Mouse (Mus musculus): Measurements from ENCODE around the gene Heatr6.

Heatr6 gene

DNA sequence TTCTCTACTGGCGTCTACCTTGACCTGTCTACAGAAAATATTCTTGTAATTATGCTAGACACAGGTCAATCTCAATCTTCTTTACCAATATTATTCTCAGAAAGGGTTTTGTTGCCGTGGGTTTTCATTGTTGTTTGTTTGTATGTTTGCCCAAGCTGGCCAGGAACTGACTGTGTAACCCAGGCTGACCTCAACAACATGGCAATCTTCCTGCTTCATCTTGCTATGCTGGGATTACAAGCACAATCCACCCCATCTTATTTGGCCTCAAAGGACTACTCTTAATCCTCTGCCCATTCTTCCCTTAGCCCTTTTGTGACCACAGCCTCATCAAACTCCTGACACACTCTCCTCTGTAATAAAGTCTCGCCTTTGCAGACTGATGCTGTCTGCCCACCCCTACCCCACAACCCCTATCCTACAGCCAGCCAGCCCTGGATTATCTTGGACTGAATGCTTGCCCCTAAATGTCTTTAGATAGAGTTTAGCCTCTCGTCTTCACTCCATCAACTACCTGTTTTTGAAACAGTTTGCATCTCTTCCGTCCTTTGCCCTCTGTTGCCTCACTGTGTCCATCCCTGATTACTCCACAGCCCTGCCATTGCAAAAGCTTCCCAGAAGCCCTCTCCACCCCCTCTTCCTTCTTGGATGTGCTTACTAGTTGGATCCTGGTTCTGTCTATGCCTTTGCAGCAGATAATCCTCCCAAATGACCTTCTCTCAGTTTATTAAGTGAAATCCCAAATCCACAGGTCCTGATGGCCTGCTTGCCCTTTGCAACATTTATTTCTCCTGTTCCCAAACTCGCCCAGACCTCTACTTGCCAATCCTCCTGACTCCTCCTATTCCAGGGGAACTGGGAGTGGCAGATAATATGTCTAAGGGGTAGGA is 5.9 kb upstream of the Heatr6 start:
- DNase-seq (ENCODE audit: low spot score in 2 of 2), result no peak

DNA sequence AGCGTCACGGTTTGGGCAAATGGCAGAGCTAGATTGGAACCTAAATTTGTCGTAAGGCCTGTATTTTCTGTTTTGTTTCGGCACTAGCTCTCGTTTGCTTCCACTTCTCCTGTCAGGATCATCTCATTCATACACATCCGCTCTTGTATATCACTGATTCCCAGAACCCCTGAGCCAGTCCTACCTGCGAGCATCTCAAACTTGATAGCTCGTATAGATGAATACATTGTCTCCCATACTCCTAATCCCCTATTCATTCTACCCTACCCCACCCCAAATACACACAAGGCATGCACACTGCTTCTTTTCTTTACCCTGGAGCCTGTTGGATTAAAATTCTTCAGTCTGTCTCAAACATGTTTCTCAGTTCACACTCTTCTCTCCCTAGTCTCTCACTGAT is 731 bp downstream of the Heatr6 start:
- no peak for DNase-seq (ENCODE audit: low spot score in 2 of 2)

DNA sequence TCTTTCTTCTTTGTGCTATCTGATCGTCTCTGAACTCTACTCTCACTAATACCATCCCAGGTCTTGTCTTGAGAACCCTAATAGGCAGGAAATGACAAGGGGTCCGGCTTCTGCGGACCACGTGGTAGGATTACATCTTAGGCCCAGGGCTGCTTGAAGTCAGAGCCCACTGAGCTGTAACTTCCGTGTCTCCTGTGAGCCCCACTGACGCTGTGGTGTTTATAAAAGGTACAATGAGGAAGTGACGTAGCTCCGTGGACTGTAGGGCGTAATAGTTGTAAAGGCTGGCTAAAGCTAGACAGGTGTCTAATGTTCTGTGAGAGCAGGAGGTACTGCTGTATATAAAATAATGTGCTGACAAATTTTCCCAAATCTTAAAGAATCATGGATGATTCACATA is 13.8 kb downstream of the Heatr6 start:
- DNase-seq (ENCODE audit: low spot score in 2 of 2), result peak in 1 of 2 experiments; percentile 29

DNA sequence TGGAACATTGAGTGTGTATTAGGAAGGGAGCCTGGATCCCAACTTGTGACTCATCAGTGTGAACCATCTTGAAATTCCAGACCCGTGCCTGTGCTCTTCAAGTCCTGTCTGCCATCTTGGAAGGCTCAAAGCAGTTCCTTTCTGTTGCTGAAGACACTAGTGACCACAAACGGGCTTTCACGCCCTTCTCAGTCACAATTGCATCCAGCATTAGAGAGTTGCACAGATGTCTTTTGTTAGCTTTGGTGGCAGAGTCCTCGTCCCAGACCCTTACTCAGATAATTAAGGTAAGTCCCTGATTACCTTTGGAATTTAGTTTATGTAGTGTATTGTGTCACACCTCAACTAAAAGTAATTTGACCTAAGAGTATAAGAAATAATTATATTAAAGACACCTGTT is 15.5 kb downstream of the Heatr6 start:
- DNase-seq (ENCODE audit: low spot score in 2 of 2), result no peak

DNA sequence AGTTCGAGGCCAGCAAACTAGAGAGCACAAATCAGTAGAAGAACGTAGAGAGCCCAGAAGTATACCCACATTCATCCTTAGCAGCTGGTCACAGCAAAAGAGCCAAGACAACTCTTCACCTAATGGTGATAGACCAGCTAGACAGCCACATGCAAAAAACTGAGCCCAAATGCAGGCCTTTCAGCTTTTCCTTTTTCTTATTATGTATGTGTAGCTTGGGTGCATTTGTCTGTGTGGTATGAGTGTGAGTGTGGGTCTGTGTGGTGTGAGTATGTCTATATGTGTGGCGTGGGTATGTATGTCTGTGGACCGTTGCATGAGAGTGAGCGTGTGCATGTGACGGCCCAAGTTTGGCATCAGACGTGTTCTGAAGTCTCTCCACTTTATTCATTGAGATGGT is 17.5 kb downstream of the Heatr6 start:
- no peak for DNase-seq (ENCODE audit: low spot score in 2 of 2)

DNA sequence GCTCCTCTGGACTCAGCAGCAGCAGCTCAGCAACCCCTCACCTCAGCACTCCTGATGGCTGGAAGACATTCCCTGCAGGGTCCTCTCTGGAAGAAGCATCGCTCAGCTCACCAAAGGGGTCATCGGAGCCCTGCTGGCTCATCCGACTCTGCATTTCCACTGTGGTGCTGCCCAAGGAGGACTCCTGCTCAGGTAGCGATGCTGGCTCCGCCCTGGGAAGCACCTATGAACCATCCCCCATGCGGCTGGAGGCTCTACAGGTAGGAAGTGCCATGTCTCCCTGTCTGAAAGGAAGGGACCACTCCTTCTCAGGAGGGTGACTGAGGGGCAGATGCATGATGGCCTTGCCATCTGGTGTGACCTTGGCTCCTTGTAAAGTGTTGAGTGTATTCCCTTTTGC is 18.8 kb downstream of the Heatr6 start:
- no peak for DNase-seq (ENCODE audit: low spot score in 2 of 2)

DNA sequence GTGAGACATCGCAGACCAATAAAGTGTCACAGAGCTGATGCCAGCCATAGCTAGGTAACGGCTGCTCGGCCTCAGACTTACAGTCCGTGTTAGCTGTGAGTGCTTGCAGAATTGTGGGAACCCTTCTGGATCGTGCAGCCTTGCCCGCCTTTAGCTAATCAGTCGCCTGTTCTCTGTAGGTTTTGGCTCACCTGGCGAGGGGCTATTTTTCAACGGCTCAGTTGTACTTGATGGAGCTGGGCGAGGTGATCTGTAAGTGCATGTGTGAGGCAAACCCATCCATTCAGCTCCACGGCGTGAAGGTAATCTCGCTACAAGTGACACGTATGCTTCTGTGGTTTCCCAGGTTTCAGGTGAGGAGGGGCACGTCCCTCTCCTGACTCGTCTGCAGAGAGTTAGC is 20.2 kb downstream of the Heatr6 start:
- no peak for DNase-seq (ENCODE audit: low spot score in 2 of 2)

DNA sequence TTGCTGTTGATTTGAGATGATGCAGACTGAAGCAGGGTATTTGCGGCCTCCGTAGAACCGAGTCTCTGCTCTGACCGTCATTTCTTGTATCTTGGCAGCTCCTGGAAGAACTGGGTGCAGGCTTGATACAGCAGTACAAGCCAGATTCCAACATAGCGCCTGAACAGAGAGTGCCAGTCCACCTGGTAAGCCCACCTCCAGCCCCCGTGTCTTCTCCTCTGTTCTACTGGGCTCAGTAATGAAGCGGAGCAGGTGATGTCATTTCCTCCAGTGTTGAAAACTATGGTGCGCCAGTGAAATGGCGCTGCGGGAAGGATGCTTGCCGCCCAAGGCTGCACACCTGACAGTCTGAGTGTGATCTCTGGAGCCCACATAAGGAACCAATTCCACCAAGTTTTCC is 20.8 kb downstream of the Heatr6 start:
- DNase-seq (ENCODE audit: low spot score in 2 of 2), result no peak

DNA sequence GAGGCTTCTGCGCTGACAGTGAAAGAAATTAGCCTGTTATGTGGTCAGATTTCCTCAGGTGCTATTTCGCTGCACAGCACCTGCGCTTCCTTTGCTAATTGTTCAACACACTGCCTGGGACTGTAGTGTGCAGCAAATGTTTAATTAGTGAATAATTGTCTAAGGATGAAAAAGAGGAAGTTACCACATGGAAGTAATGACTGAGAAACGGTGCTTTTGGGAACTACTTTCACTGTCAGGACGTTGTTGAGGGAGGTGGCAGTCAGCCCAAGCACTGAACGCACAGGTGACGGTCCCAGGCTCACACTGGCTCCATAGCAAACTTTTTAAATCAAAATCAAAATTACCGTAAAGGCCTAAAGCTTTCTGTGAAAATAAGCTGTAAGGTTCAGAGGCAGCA is 23.3 kb downstream of the Heatr6 start:
- DNase-seq (ENCODE audit: low spot score in 2 of 2), result no peak

DNA sequence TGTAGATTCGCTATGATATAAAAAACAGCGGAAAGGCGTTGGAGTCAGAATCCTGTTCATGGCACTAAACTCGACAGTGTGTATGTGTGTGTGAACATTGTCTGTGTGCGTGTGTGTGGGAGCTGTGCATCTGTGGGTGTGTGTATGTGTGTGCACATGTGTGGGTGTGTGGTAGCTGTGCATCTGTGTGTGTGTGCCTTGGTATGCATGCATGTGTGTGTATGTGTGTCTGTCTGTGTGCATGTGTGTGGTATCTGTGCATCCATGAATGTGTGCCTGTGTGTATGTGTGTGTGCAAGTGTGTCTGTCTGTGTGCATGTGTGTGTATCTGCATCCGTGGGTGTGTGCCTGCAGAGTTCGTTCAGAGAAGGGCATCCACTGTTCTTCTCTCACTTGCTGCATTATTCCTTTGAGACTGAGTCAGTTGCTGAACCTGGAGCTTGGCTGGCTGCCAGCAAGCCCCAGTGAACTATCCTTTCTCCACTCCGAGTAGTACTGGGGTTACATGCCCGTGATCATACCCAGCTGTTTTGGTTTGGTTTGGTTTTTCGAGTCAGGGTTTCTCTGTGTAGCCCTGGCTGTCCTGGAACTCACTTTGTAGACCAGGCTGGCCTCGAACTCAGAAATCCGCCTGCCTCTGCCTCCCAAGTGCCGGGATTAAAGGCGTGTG is 30.6 kb downstream of the Heatr6 start:
- DNase-seq (ENCODE audit: low spot score in 2 of 2), result no peak

DNA sequence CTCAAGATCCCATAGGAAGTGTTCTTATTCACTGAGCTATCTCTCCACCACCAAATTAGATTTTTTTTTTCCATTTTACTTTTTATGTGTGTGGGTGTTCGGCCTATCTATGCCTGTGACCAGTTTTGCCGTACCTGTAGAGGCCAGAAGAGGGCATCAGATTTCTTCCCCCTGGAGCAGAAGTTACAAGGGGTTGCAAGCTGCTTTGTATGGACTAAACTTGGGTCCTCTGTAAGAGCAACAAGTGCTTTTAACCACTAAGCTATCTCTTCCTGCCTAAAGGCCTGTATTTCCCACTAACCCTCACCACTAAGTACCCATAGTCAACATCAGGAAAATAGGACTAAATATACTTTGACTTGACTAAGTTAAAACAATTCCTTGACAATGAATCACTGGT is 31.2 kb downstream of the Heatr6 start:
- peak in 1 of 2 experiments; percentile 33 for DNase-seq (ENCODE audit: low spot score in 2 of 2)

DNA sequence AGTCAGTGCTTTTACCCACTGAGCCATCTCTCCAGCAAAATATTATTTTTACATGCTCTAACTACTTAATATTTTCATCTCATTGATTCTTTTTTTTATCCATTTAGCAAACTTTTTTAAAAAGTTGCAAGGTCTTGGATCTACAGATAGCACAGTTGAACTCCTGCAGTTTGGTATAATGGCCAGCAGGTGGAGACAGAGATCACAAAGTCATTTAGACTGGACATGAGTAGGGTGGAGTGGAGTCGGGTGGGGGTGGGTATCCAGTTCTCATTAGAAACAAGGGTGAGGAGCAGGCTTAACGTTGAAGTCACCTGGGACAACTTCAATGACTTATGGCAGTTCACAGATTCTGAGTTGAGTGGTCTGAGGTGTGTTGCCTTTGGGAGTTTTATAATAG is 31.9 kb downstream of the Heatr6 start:
- peak; percentile 35 to 55 for DNase-seq (ENCODE audit: low spot score in 2 of 2)

DNA sequence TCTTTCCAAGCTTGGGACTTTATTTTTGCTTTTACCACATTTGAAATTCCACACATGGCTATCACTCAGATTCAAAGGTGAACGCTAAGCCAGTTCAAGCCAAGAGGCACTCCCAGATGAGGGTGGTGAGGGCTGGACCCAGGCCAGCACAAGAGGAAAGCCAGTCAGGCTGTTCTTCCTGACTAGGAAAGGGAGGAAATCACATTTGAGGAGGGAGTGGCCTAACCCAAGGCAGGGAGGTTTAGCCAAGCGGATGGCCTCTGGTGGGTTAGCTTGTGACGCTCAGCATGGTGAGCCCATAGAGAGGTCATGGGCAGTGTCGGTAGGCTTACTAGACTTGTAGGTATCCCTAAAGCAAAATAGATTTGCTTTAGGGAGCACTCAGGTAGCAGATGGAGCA is 33.3 kb downstream of the Heatr6 start:
- DNase-seq (ENCODE audit: low spot score in 2 of 2), result no peak

DNA sequence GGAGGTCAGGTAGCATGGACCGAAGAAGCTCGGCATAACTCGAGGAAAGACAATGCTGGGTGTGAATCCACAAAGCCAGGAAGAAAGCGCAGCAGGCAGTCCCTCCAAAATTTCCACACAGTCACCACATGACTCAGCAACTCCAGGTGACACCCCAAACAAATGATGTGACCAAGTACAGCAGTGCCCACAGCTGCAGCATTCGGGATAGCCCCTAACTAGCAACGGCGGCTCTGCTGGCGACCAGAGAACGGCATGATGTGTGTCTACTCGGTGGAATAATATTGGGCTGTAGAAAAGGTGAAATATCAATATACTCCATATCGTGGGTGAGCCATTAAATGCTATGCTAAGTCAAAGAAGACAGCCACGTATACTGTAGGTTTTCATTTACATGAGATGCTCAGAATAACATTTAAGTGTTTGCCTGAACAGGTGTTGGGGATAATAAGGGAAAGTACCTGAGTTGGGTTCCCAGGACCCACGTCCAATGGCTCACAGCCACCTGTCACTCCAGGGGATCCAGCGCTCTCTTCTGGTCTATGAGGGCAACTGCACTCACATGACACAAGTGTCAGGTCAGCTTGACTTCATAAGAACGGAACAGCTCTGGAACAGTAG is 34.0 kb downstream of the Heatr6 start:
- DNase-seq (ENCODE audit: low spot score in 2 of 2), result no peak

DNA sequence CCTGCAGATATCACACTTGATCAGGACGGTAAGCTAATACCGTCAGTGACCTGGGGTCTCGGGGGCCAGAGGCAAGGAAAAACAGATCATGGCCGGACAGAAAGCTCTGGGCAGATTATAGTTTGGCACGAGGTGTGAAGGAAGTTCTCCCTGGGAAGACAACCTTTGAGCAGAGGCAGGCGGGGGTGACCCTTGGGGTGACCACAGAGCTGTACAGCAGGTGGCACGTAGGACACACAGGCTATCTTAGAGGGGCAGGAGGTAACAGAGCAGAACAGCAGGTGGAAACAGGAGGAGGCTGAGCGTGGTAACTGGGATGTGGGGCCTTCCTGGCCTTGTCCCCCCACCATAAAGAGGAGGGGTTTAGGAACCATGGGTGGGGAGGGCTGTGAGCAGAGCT is 34.8 kb downstream of the Heatr6 start:
- DNase-seq (ENCODE audit: low spot score in 2 of 2), result no peak

DNA sequence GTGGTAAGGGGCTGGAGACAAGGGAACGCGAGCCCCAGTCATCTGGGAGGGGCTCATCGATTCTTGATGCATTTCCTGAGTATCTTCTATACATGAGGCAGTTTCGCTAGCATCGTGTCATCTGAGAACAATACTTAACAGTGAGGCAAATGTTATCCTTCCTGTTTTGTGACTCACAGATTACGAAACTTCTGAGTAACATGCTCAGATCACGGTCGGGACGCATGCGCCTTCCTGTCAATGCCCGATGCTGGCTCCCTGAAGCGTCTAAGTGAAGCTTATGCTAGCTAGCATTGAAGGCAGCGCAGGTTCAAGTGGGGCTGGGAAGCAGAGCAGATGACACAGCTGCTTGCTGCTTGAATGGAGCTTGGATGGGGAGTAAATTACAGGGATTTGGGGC is 35.8 kb downstream of the Heatr6 start:
- DNase-seq (ENCODE audit: low spot score in 2 of 2), result peak; percentile 47 to 66

DNA sequence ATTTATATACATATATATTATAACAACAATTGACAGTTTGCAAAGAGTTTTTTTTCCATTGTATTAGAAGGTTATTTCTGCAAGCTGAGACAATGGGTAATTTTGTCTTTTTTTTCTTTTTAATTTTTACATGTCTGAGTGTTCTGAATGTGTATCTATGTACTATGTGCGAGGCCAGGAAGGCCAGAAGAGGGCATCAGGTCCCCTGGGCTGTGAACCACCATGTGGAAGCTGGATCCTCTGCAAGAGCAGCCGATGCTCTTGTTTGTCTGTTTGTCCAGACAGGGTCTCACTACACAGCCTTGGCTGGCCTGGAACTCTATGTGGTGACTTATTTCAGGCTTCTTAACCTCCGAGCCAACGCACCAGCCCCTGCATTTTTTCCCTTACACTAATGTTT is 37.6 kb downstream of the Heatr6 start:
- no peak for DNase-seq (ENCODE audit: low spot score in 2 of 2)

DNA sequence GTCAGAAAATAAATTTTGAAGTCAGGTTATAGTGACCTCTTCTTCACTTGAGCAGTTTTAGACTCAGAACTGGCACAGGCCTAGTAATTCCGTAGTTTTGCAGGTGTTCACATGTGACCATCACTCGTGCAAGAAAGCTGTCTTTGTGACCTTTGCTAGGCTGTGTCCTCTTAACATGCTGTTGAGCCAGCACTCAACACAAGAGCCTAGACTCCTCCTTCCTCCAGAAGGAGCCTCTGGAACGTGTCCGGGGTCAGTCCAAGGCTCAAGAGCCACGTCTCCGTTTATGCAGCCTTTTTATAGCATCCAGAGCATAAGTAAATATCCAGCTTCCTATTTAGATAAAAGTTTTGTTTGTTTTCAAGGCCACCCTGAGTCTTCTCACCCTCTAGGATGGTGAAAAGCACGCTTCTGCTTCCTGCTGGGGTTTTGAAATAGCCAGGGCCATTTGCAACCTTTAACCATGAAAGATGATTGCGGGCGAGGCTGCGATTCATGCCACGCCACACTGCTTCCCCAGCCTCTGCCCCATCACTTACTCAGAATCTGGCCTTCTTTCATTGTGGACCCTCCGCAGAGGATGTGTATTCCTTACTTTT is 38.9 kb downstream of the Heatr6 start:
- DNase-seq (ENCODE audit: low spot score in 2 of 2), result no peak

DNA sequence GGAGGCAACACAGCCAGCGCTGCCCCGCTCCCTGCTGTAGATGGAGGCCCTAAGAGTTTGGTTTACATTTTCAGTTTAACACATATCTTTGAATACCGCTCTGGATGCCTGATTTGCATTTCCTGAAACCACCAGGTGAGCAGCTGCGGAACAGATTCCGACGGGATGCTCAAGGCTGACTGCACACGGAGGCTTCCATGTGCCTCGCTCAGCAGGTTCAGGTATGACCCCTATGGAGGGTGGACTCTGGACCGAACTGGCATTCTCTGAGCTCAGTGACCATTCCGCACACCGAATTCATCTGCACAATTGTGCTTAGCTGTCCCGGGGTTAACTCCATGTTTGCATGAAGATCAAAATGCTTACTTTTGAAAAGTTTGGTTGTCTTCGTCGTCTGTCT is 39.8 kb downstream of the Heatr6 start:
- DNase-seq (ENCODE audit: low spot score in 2 of 2), result no peak

DNA sequence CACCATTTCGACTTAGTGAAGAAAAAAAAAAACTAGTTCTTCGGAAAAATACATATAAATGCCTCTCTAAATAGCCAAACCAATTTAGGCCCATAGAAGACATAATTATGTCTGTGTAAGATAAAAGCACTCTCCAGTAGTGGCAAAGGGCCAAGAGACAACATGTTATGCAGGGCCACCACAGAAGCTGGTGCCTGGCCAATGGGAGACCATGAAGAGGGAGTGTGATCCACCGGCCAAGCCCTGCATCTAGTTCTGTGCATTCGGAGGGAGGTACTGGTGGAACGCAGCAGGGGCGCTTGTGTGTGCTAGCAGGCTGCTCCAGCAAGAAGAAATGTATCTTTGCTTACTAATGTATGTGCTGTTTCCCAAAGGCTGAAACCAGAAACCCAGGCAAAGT is 42.6 kb downstream of the Heatr6 start:
- no peak for DNase-seq (ENCODE audit: low spot score in 2 of 2)

DNA sequence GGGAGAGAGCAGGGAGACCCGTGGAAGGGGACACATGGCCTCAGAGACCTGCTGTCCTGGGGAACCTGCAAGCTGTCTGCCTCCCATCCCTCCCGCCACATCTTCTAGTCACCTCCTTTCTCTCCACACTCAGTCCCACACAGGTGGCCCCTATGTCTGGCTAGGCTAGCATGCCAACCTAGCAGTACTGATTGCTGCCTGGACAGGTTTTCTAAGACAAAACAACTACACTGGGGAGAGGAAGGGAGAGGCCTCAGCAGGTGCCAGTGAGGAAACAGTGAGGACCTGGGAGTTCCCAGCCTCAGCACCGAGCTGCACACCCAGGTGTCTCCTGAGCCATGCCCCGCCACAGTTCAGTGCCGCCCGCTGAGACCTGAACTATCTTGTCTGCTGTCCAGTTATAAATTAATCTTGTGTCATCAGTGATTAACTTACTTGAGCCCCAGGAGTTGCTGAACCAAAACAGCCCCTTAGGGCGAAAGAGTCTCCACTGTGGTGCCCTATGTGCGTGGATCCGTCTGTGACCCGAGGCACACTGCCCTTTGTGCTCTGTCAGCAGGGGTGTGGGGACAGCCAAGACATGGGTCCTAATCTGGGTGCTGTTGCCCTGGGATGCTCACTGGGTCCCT is 43.6 kb downstream of the Heatr6 start:
- no peak for DNase-seq (ENCODE audit: low spot score in 2 of 2)

DNA sequence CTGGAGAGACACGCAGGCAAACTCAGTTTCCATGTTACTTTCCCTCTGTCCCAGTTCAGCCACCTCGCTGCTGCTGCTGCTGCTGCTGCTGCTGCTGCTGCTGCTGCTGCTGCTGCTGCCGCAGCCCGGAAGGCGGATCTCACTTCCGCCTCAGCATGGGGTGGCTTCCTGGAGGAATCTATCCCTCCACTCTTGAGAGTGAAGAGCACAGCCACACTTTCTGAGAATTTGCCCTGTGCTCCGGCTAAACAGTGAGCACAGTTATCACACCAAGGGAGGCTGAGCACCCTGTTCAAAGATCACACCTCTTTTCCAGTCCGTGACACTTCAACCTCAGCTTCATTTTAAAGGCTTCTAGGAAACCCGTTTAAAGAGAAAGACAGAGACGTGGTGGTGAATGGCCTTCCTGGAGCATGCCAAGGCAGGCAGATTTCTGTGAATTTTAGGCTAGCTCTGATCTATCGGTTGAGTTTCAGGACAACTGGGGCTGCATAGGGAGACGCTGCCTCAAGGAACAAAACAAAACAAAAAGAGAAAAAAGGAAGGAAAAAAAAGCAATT is 46.5 kb downstream of the Heatr6 start:
- DNase-seq (ENCODE audit: low spot score in 2 of 2), result no peak
